Mouse (Mus musculus) MEL (cell line): ENCODE measurements at regions not wholly inside any gene's neighbourhood (a gene's known extent, or its start where the extent isn't known, plus 50 kb on each side); places are given as distances from the start of the nearest gene placed in this dataset.

ENCODE experiments used
- DNase-seq: peaks from one replicate; pipeline ENCODE4 v3.0.0; 2011; ENCODE audit warnings: low read depth, low spot score
- H3K27ac ChIP-seq: 2 replicates; pipeline ENCODE4 v1.5.1; 2012; ENCODE audit warnings: low read depth, mild to moderate bottlenecking, control low read depth, low read length, moderate library complexity; ENCODE audit not compliant: control insufficient read depth
- H3K27me3 ChIP-seq, 2 experiments: fragments of 150-350 bp in 1 of 2; sonication (generic) in 1 of 2; 2 replicates each; pipeline ENCODE4 v1.6.1; 2012; ENCODE audit warnings: low read length in 2 of 2, mild to moderate bottlenecking in 2 of 2, improper control_type of control experiment in 1 of 2, moderate library complexity in 1 of 2; ENCODE audit not compliant: insufficient read depth in 2 of 2, control insufficient read depth in 1 of 2
- H3K36me3 ChIP-seq, 2 experiments: 2 replicates each; pipeline ENCODE4 v1.6.1; 2012 to 2014; ENCODE audit warnings: low read length in 2 of 2, improper control_type of control experiment in 1 of 2, inconsistent platforms in 1 of 2, mild to moderate bottlenecking in 1 of 2; ENCODE audit not compliant: insufficient read depth in 2 of 2, control insufficient read depth in 1 of 2
- H3K4me1 ChIP-seq, 2 experiments: fragments of 150-350 bp in 1 of 2; sonication (generic) in 1 of 2; 2 replicates each; pipeline ENCODE4 v1.6.1; 2012; ENCODE audit warnings: low read length in 2 of 2, improper control_type of control experiment in 1 of 2, mild to moderate bottlenecking in 1 of 2; ENCODE audit not compliant: insufficient read depth in 2 of 2, control insufficient read depth in 1 of 2
- H3K4me3 ChIP-seq, 2 experiments: fragments of 150-350 bp in 1 of 2; sonication (generic) in 1 of 2; 2 replicates each; pipeline ENCODE4 v1.5.1; 2012; ENCODE audit warnings: low read depth in 2 of 2, low read length in 2 of 2, mild to moderate bottlenecking in 2 of 2, moderate library complexity in 2 of 2, control low read depth in 1 of 2, improper control_type of control experiment in 1 of 2; ENCODE audit not compliant: control insufficient read depth in 1 of 2, insufficient read depth in 1 of 2
- H3K79me2 ChIP-seq: 2 replicates; pipeline ENCODE4 v1.6.1; 2012; ENCODE audit warnings: mild to moderate bottlenecking, low read length, moderate library complexity; ENCODE audit not compliant: control insufficient read depth, poor library complexity, insufficient read depth
- H3K9ac ChIP-seq: 2 replicates; pipeline ENCODE4 v1.6.1; 2012; ENCODE audit warnings: low read depth, mild to moderate bottlenecking, control low read depth, low read length, moderate library complexity; ENCODE audit not compliant: control insufficient read depth, poor library complexity, severe bottlenecking
- H3K9me3 ChIP-seq: fragments of 150-350 bp; sonication (generic); replicated peaks from 2 replicates; pipeline ENCODE4 v1.6.1; 2012; ENCODE audit warnings: mild to moderate bottlenecking, low read length, improper control_type of control experiment, moderate library complexity; ENCODE audit not compliant: insufficient read depth
- CTCF ChIP-seq, 3 experiments: IDR thresholded peaks in 2 of 3; conservative IDR thresholded peaks in 1 of 3; 2 replicates each; pipeline ENCODE4 v1.5.1; 2011 to 2012; ENCODE audit warnings: low read length in 3 of 3, low read depth in 2 of 3, mild to moderate bottlenecking in 2 of 3, improper control_type of control experiment in 1 of 3, inconsistent platforms in 1 of 3, mixed read lengths in 1 of 3, moderate library complexity in 1 of 3; ENCODE audit not compliant: control insufficient read depth in 1 of 3, insufficient read depth in 1 of 3, poor library complexity in 1 of 3, severe bottlenecking in 1 of 3
- E2F4 ChIP-seq: IDR thresholded peaks from 2 replicates; pipeline ENCODE4 v1.6.1; 2011; ENCODE audit warnings: low read depth, low read length, improper control_type of control experiment, borderline replicate concordance
- ELF1 ChIP-seq: IDR thresholded peaks from 2 replicates; pipeline ENCODE4 v1.6.1; 2014; ENCODE audit warnings: low read depth, mild to moderate bottlenecking, inconsistent platforms, low read length, improper control_type of control experiment, moderate library complexity
- GABPA ChIP-seq: IDR thresholded peaks from 2 replicates; pipeline ENCODE4 v1.6.1; 2012; ENCODE audit warnings: low read depth, mild to moderate bottlenecking, inconsistent platforms, low read length, improper control_type of control experiment, moderate library complexity
- JUND ChIP-seq: IDR thresholded peaks from 2 replicates; pipeline ENCODE4 v1.6.1; 2011; ENCODE audit warnings: low read depth, mild to moderate bottlenecking, improper control_type of control experiment, low read length
- MAFK ChIP-seq: IDR thresholded peaks from 2 replicates; pipeline ENCODE4 v1.6.1; 2011; ENCODE audit warnings: low read depth, mild to moderate bottlenecking, low read length, improper control_type of control experiment, borderline replicate concordance
- MAZ ChIP-seq: IDR thresholded peaks from 2 replicates; pipeline ENCODE4 v1.6.1; 2012; ENCODE audit warnings: low read depth, mild to moderate bottlenecking, inconsistent platforms, low read length, improper control_type of control experiment
- MYB ChIP-seq: IDR thresholded peaks from 2 replicates; pipeline ENCODE4 v1.6.1; 2011; ENCODE audit warnings: mild to moderate bottlenecking, low read depth, low read length, improper control_type of control experiment
- NRF1 ChIP-seq: IDR thresholded peaks from 2 replicates; pipeline ENCODE4 v1.6.1; 2014; ENCODE audit warnings: low read depth, mild to moderate bottlenecking, inconsistent platforms, low read length, improper control_type of control experiment, moderate library complexity; ENCODE audit not compliant: poor library complexity, insufficient read depth, severe bottlenecking
- POLR2AphosphoS5 ChIP-seq: IDR thresholded peaks from 2 replicates; pipeline ENCODE4 v1.6.1; 2012; ENCODE audit warnings: low read depth, borderline replicate concordance, mild to moderate bottlenecking, inconsistent platforms, low read length, moderate library complexity, mixed read lengths
- RAD21 ChIP-seq: IDR thresholded peaks from 2 replicates; pipeline ENCODE4 v1.6.1; 2011; ENCODE audit warnings: mild to moderate bottlenecking, low read depth, low read length, improper control_type of control experiment
- RCOR1 ChIP-seq: IDR thresholded peaks from 2 replicates; pipeline ENCODE4 v1.6.1; 2012; ENCODE audit warnings: low read depth, mild to moderate bottlenecking, inconsistent platforms, low read length, improper control_type of control experiment
- SIN3A ChIP-seq: IDR thresholded peaks from 2 replicates; pipeline ENCODE4 v1.6.1; 2012; ENCODE audit warnings: low read length, improper control_type of control experiment, inconsistent platforms
- SMC3 ChIP-seq: IDR thresholded peaks from 2 replicates; pipeline ENCODE4 v1.6.1; 2011; ENCODE audit warnings: low read depth, low read length, improper control_type of control experiment
- TBP ChIP-seq: IDR thresholded peaks from 2 replicates; pipeline ENCODE4 v1.8.0; 2011; ENCODE audit warnings: low read depth, low read length, improper control_type of control experiment
- USF1 ChIP-seq: IDR thresholded peaks from 2 replicates; pipeline ENCODE4 v1.6.1; 2014; ENCODE audit warnings: low read depth, mild to moderate bottlenecking, inconsistent platforms, low read length, improper control_type of control experiment, moderate library complexity
- ZKSCAN1 ChIP-seq: IDR thresholded peaks from 2 replicates; pipeline ENCODE4 v1.6.1; 2012; ENCODE audit warnings: low read depth, mild to moderate bottlenecking, inconsistent platforms, low read length, improper control_type of control experiment, moderate library complexity
- ZMIZ1 ChIP-seq: IDR thresholded peaks from 2 replicates; pipeline ENCODE4 v1.6.1; 2012; ENCODE audit warnings: low read depth, mild to moderate bottlenecking, inconsistent platforms, low read length, improper control_type of control experiment, moderate library complexity
- ZNF384 ChIP-seq: IDR thresholded peaks from 2 replicates; pipeline ENCODE4 v1.6.1; 2012; ENCODE audit warnings: low read depth, mild to moderate bottlenecking, inconsistent platforms, low read length, improper control_type of control experiment

GRCm38 (mm10) chr1:91740661-91741060 lies 60.6 kb upstream of the Twist2 start:
- Histone ChIP-seq H3K27ac (no peak overlapping the region), H3K9me3 (no peaks in the 10 kb centered on the region), H3K36me3 (no peaks in the 10 kb centered on the region), H3K4me1 (no peaks in the 10 kb centered on the region), H3K9ac (no peak overlapping the region), H3K27me3 (no peaks in the 10 kb centered on the region), H3K79me2 (no peaks in the 10 kb centered on the region), H3K4me3 (no peak overlapping the region)
- TF ChIP-seq MYB (no peak), ZMIZ1 (no peak), ELF1 (no peak), NRF1 (no peak), MAFK (no peak), E2F4 (no peak), MAZ (no peak), RCOR1 (no peak), TBP (no peak), CTCF (IDR thresholded peaks at IDR 0.05 in 2 of 3, conservative IDR thresholded peaks at IDR 0.05 in 1 of 3; ENCODE audit: control insufficient read depth in 1 of 3, insufficient read depth in 1 of 3, low read depth in 2 of 3, low read length in 3 of 3, poor library complexity in 1 of 3, severe bottlenecking in 1 of 3) (no peak), ZNF384 (no peak), SIN3A (no peak)
- DNase-seq: no peak

GRCm38 (mm10) chr1:91742031-91742430 lies 59.2 kb upstream of the Twist2 start:
- Histone ChIP-seq H3K27me3 (no peaks in the 10 kb centered on the region), H3K9ac (no peak overlapping the region), H3K4me3 (no peak overlapping the region), H3K4me1 (no peaks in the 10 kb centered on the region), H3K79me2 (no peaks in the 10 kb centered on the region), H3K9me3 (no peaks in the 10 kb centered on the region), H3K36me3 (no peaks in the 10 kb centered on the region), H3K27ac (no peak overlapping the region)
- no peak for TF ChIP-seq RAD21
- TF ChIP-seq POLR2AphosphoS5: no peak
- TF ChIP-seq ZKSCAN1: no peak
- TF ChIP-seq CTCF (IDR thresholded peaks at IDR 0.05 in 2 of 3, conservative IDR thresholded peaks at IDR 0.05 in 1 of 3; ENCODE audit: control insufficient read depth in 1 of 3, insufficient read depth in 1 of 3, low read depth in 2 of 3, low read length in 3 of 3, poor library complexity in 1 of 3, severe bottlenecking in 1 of 3): no peak
- TF ChIP-seq TBP: no peak
- TF ChIP-seq RCOR1: no peak
- no peak for TF ChIP-seq JUND
- no peak for TF ChIP-seq USF1
- no peak for TF ChIP-seq NRF1
- TF ChIP-seq GABPA: no peak
- no peak for TF ChIP-seq SMC3
- no peak for DNase-seq
